ENCODE assay signal across 9 mouse cellular contexts in the genomic region with DNA sequence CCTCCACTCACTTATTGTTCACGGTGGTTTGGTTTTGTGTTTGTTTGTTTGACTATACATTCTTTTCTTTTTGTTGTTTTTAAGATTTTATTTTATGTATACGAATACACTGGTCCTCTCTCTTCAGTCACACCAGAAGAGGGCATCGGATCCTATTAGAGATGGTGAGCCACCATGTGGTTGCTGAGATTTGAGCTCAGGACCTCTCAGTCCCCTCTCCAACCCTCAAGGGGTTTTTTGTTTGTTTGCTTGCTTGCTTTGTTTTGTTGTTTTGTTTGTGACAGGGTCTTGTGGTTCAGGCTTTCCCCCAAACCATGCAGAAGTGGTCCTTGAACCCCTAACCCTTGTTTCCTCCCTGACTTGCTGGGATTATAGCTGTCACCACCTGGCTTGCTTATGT. TPM values are rescaled to one million over a fixed set of nuclear protein-coding genes. Genes with fewer than 3 reads are reported as not detected.
A peak's percentile ranks its signal among the peaks of the same experiment; 100 is the strongest.
DNase-seq lines count a peak whose midpoint lies in the region; ATAC-seq and TF ChIP-seq lines count a peak whose summit lies in the region.
"Had no signal": no experiment of that assay in that cellular context is flagged by ENCODE, and none has a peak within 500 bp of the region (broad histone marks: within the 10 kb centered on the region; RNA-seq: fewer than 3 reads in every experiment).

No protein-coding gene starts in this region.

- no peaks in the 10 kb centered on the region for H3K36me3 ChIP-seq in heart, embryonic 13.5 days
- H3K36me3 ChIP-seq in ES-Bruce4 (ENCODE audit: control insufficient read depth, insufficient read depth, low read length, poor library complexity, severe bottlenecking): no peaks in the 10 kb centered on the region
- H3K36me3 ChIP-seq in forebrain, postnatal 0 days (ENCODE audit: insufficient read depth): no peaks in the 10 kb centered on the region
- H3K36me3 ChIP-seq in midbrain, embryonic 11.5 days (ENCODE audit: control insufficient read depth, insufficient read depth, low read length): no peaks in the 10 kb centered on the region

- no peak for ATAC-seq in heart, embryonic 13.5 days (ENCODE audit: extremely low read depth, insufficient number of reproducible peaks, low FRiP score, low TSS enrichment)
- no peak for ATAC-seq in forebrain, postnatal 0 days
- ATAC-seq in midbrain, embryonic 11.5 days (ENCODE audit: low FRiP score): no peak

- peak overlapping the region; percentile 85 for H3K4me2 ChIP-seq in heart, embryonic 13.5 days
- H3K4me2 ChIP-seq in forebrain, postnatal 0 days (ENCODE audit: low read depth): peak overlapping the region; percentile 73
- peak overlapping the region; percentile 83 for H3K4me2 ChIP-seq in midbrain, embryonic 11.5 days

- H3K4me1 ChIP-seq in heart, embryonic 13.5 days: peaks cover 31% of the 10 kb centered on the region
- no peaks in the 10 kb centered on the region for H3K4me1 ChIP-seq in ES-Bruce4 (ENCODE audit: control insufficient read depth, insufficient read depth, low read length)
- H3K4me1 ChIP-seq in forebrain, postnatal 0 days (ENCODE audit: insufficient read depth): peaks cover 12% of the 10 kb centered on the region
- H3K4me1 ChIP-seq in midbrain, embryonic 11.5 days (ENCODE audit: control insufficient read depth, insufficient read depth, low read length): peaks cover 21% of the 10 kb centered on the region

- no peak for TF ChIP-seq POLR2A in ES-Bruce4 (IDR thresholded peaks at IDR 0.05; ENCODE audit: insufficient read depth, low read length)

- H3K4me3 ChIP-seq in heart, embryonic 13.5 days: peak overlapping the region; percentile 58
- H3K4me3 ChIP-seq in ES-Bruce4 (ENCODE audit: low read depth, low read length): peak overlapping the region; percentile 76
- H3K4me3 ChIP-seq in forebrain, postnatal 0 days (ENCODE audit: low read depth, low read length): peak overlapping the region; percentile 59
- H3K4me3 ChIP-seq in midbrain, embryonic 11.5 days (ENCODE audit: low read depth, low read length): peak overlapping the region; percentile 55; the same call in 1 of the 2 replicates

- WGBS in heart, embryonic 13.5 days: 58% methylated on average over 3 of the region's 3 CpGs
- WGBS in forebrain, postnatal 0 days: 43% methylated on average over 3 of the region's 3 CpGs
- 63% methylated on average over 3 of the region's 3 CpGs for WGBS in midbrain, embryonic 11.5 days

- no peak for TF ChIP-seq CTCF in ES-Bruce4 (IDR thresholded peaks at IDR 0.05; ENCODE audit: low read depth, low read length)
- TF ChIP-seq CTCF in forebrain, postnatal 0 days (IDR thresholded peaks at IDR 0.05; ENCODE audit: low read depth): 0 out of 2 replicates have a peak, but pooled peaks have one; percentile 11

- no peaks in the 10 kb centered on the region for H3K9me3 ChIP-seq in heart, embryonic 13.5 days
- H3K9me3 ChIP-seq in ES-Bruce4 (replicated peaks; ENCODE audit: control insufficient read depth, insufficient read depth, low read length, poor library complexity, severe bottlenecking): no peaks in the 10 kb centered on the region
- no peaks in the 10 kb centered on the region for H3K9me3 ChIP-seq in forebrain, postnatal 0 days (ENCODE audit: low read length)
- H3K9me3 ChIP-seq in midbrain, embryonic 11.5 days (ENCODE audit: control insufficient read depth, low read length): no peaks in the 10 kb centered on the region

- TF ChIP-seq EP300 in ES-Bruce4 (IDR thresholded peaks at IDR 0.05; ENCODE audit: insufficient read depth, low read depth, low read length): no peak

- no peak for DNase-seq in heart, adult 8-10 months (ENCODE audit: low spot score)
- no peak for DNase-seq in forebrain, postnatal 0 days
- DNase-seq in midbrain, embryonic 11.5 days (ENCODE audit: low spot score, missing footprints): no peak
- DNase-seq in right cerebral cortex, postnatal 14 days: no peak
- DNase-seq in cerebellum, adult 8-10 months: no peak
- DNase-seq in right cerebral cortex, postnatal 10 days (ENCODE audit: low spot score in 2 of 2): no peak

- no peaks in the 10 kb centered on the region for H3K27me3 ChIP-seq in heart, embryonic 13.5 days (replicated peaks)
- no peaks in the 10 kb centered on the region for H3K27me3 ChIP-seq in ES-Bruce4 (ENCODE audit: control insufficient read depth, insufficient read depth, low read length, poor library complexity, severe bottlenecking)
- no peaks in the 10 kb centered on the region for H3K27me3 ChIP-seq in forebrain, postnatal 0 days (ENCODE audit: insufficient read depth, low read length)
- H3K27me3 ChIP-seq in midbrain, embryonic 11.5 days (ENCODE audit: control insufficient read depth, insufficient read depth, low read length): no peaks in the 10 kb centered on the region

- H3K9ac ChIP-seq in heart, embryonic 13.5 days: peak overlapping the region; percentile 94
- peak overlapping the region; percentile 96 for H3K9ac ChIP-seq in ES-Bruce4 (ENCODE audit: low read depth, poor library complexity, severe bottlenecking)
- H3K9ac ChIP-seq in forebrain, postnatal 0 days: peak overlapping the region; percentile 92
- H3K9ac ChIP-seq in midbrain, embryonic 11.5 days (ENCODE audit: low read length): peak overlapping the region; percentile 90

- peak overlapping the region; percentile 96 for H3K27ac ChIP-seq in heart, embryonic 13.5 days (replicated peaks)
- H3K27ac ChIP-seq in ES-Bruce4 (ENCODE audit: insufficient read depth, low read length): peak overlapping the region; percentile 82
- peak overlapping the region; percentile 98 for H3K27ac ChIP-seq in forebrain, postnatal 0 days (ENCODE audit: low read depth, low read length)
- peak overlapping the region; percentile 98 for H3K27ac ChIP-seq in midbrain, embryonic 11.5 days (ENCODE audit: low read depth, low read length)

RNA-seq across cellular contexts. Expression of gene Hist2h4, which starts 1.5 kb away (rescaled TPM):
- polyA plus RNA-seq in heart, embryonic 13.5 days (2015; fragmentation: Nextera tagmentation; extraction: Ambion mirVana): 3.9 and 5.4 TPM in 2 replicates
- 10 to 100 TPM; 10.8 to 16.2 (median 12.3) TPM for total RNA-seq in heart, adult 8-10 months (2022)
- polyA plus RNA-seq in ES-Bruce4 (2011; ENCODE audit: insufficient read depth, insufficient read length, low read depth, missing spikeins): 3.6 and 4.0 TPM in 2 replicates
- total RNA-seq in forebrain, postnatal 0 days (2014; rRNA removed): 52.8 and 60.5 TPM in 2 replicates
- 3.5 and 5.1 TPM in 2 replicates for polyA plus RNA-seq in forebrain, postnatal 0 days (2015; fragmentation: Nextera tagmentation; extraction: Ambion mirVana)
- 5.0 and 5.4 TPM in 2 replicates for polyA plus RNA-seq in midbrain, embryonic 11.5 days (2014; fragmentation: Nextera tagmentation; extraction: Ambion mirVana)

RNA-seq across cellular contexts. Expression of gene Hist2h3b, which starts 6.8 kb away (rescaled TPM):
- 28.3 and 29.4 TPM in 2 replicates for polyA plus RNA-seq in heart, embryonic 13.5 days (2015; fragmentation: Nextera tagmentation; extraction: Ambion mirVana)
- total RNA-seq in heart, adult 8-10 months (2022): 10 to 100 TPM; 12.2 to 24.7 (median 15.9) TPM
- polyA plus RNA-seq in ES-Bruce4 (2011; ENCODE audit: insufficient read depth, insufficient read length, low read depth, missing spikeins): 7.7 and 11.1 TPM in 2 replicates
- 400 and 545 TPM in 2 replicates for total RNA-seq in forebrain, postnatal 0 days (2014; rRNA removed)
- 9.4 and 9.7 TPM in 2 replicates for polyA plus RNA-seq in forebrain, postnatal 0 days (2015; fragmentation: Nextera tagmentation; extraction: Ambion mirVana)
- polyA plus RNA-seq in midbrain, embryonic 11.5 days (2014; fragmentation: Nextera tagmentation; extraction: Ambion mirVana): 94.4 and 97.1 TPM in 2 replicates

RNA-seq across cellular contexts. Expression of gene Hist2h2bb, which starts 7.9 kb away (rescaled TPM):
- polyA plus RNA-seq in heart, embryonic 13.5 days (2015; fragmentation: Nextera tagmentation; extraction: Ambion mirVana): 3.3 and 5.9 TPM in 2 replicates
- total RNA-seq in heart, adult 8-10 months (2022): 10 to 100 TPM; 28.0 to 42.3 (median 33.7) TPM
- polyA plus RNA-seq in ES-Bruce4 (2011; ENCODE audit: insufficient read depth, insufficient read length, low read depth, missing spikeins): 33.9 and 35.8 TPM in 2 replicates
- 181 and 278 TPM in 2 replicates for total RNA-seq in forebrain, postnatal 0 days (2014; rRNA removed)
- 0.62 and 1.4 TPM in 2 replicates for polyA plus RNA-seq in forebrain, postnatal 0 days (2015; fragmentation: Nextera tagmentation; extraction: Ambion mirVana)
- polyA plus RNA-seq in midbrain, embryonic 11.5 days (2014; fragmentation: Nextera tagmentation; extraction: Ambion mirVana): 18.3 and 26.8 TPM in 2 replicates

RNA-seq across cellular contexts. Expression of gene Hist2h3c1, which starts 15.1 kb away (rescaled TPM):
- polyA plus RNA-seq in heart, embryonic 13.5 days (2015; fragmentation: Nextera tagmentation; extraction: Ambion mirVana): 0.24 and 0.46 TPM in 2 replicates
- not detected for total RNA-seq in heart, adult 8-10 months (2022)
- polyA plus RNA-seq in ES-Bruce4 (2011; ENCODE audit: insufficient read depth, insufficient read length, low read depth, missing spikeins): 1.3 and 3.0 TPM in 2 replicates
- not detected in 2 replicates for total RNA-seq in forebrain, postnatal 0 days (2014; rRNA removed)
- polyA plus RNA-seq in forebrain, postnatal 0 days (2015; fragmentation: Nextera tagmentation; extraction: Ambion mirVana): not detected in 2 replicates
- 1.1 and 2.7 TPM in 2 replicates for polyA plus RNA-seq in midbrain, embryonic 11.5 days (2014; fragmentation: Nextera tagmentation; extraction: Ambion mirVana)
- polyA plus RNA-seq: gonadal fat pad, adult 2 months had no signal

RNA-seq across cellular contexts. Expression of gene Hist2h2aa1, which starts 16.3 kb away (rescaled TPM):
- polyA plus RNA-seq in heart, embryonic 13.5 days (2015; fragmentation: Nextera tagmentation; extraction: Ambion mirVana): 10.6 and 16.1 TPM in 2 replicates
- total RNA-seq in heart, adult 8-10 months (2022): 10 to 100 TPM in 3 of 4 experiments, 1 to 10 TPM in 1; 8.5 to 81.5 (median 26.6) TPM
- not detected in 2 replicates for polyA plus RNA-seq in ES-Bruce4 (2011; ENCODE audit: insufficient read depth, insufficient read length, low read depth, missing spikeins)
- 906 and 1,412 TPM in 2 replicates for total RNA-seq in forebrain, postnatal 0 days (2014; rRNA removed)
- 14.2 and 23.3 TPM in 2 replicates for polyA plus RNA-seq in forebrain, postnatal 0 days (2015; fragmentation: Nextera tagmentation; extraction: Ambion mirVana)
- polyA plus RNA-seq in midbrain, embryonic 11.5 days (2014; fragmentation: Nextera tagmentation; extraction: Ambion mirVana): 16.3 and 17.4 TPM in 2 replicates
